Mouse (Mus musculus) embryonic fibroblast, embryonic 13.5 days (primary cell): ENCODE measurements around the gene Gm10563. TPM values are rescaled to one million over a fixed set of nuclear protein-coding genes. Genes with fewer than 3 reads are reported as not detected.
A peak's percentile ranks its signal among the peaks of the same experiment; 100 is the strongest.
"Not testable (repeated sequence)": the region's sequence is repeated elsewhere in the genome, so short reads cannot be mapped to it uniquely, and the experiment has no call there.

Experiments used
- H3K27ac ChIP-seq: 2 replicates; pipeline ENCODE4 v1.5.1; 2012; ENCODE audit warnings: low read length, control low read depth, inconsistent platforms; ENCODE audit not compliant: insufficient read depth
- H3K4me1 ChIP-seq: 2 replicates; pipeline ENCODE4 v1.6.1; 2011; ENCODE audit warnings: low read length; ENCODE audit not compliant: control insufficient read depth, insufficient read depth
- H3K4me3 ChIP-seq: 2 replicates; pipeline ENCODE4 v1.5.1; 2011; ENCODE audit warnings: mild to moderate bottlenecking, control low read depth, low read length; ENCODE audit not compliant: insufficient read depth
- CTCF ChIP-seq: IDR thresholded peaks from 2 replicates; pipeline ENCODE4 v1.5.1; 2011; ENCODE audit warnings: mild to moderate bottlenecking, control low read depth, low read length, moderate library complexity, borderline replicate concordance; ENCODE audit not compliant: insufficient read depth
- POLR2A ChIP-seq: IDR thresholded peaks from 2 replicates; pipeline ENCODE4 v1.6.1; 2011; ENCODE audit warnings: low read depth, mild to moderate bottlenecking, control low read depth, low read length, moderate library complexity
- polyA plus RNA-seq: library from polyadenylated mRNA; stranded (reverse); fragments of >200 nt; gene quantifications from 2 replicates; pipeline ENCODE4 v1.2.4, GENCODE M21; 2011; ENCODE audit warnings: low read depth; ENCODE audit not compliant: missing spikeins, insufficient read length

Gm10563 gene
- polyA plus RNA-seq, 1 experiment = not detected

DNA sequence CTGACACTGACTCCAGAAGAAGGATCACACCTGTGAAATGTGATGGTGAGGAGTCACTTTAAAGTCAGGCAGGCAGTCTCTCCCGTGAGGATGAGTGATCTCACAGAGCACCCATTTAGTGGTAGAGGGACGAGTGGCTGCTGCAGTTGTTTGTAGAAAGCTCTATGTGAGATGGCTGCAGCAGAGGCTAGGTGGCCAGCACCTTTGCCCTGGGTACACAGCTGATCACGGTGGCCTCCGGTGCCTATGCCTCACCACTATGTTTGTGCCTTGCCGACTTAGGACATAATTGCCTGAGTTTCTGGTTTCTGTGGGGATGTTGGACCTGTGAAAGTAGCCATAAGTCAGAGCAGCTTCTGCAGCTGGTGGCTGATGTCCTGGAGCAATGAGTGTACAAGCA is 67.5 kb downstream of the Gm10563 start:
- TF ChIP-seq POLR2A (no peak), CTCF (no peak)
- Histone ChIP-seq H3K4me1 (peaks cover 3% of the 10 kb centered on the region; the same call in 1 of the 2 replicates), H3K27ac (no peak overlapping the region), H3K4me3 (no peak overlapping the region)

DNA sequence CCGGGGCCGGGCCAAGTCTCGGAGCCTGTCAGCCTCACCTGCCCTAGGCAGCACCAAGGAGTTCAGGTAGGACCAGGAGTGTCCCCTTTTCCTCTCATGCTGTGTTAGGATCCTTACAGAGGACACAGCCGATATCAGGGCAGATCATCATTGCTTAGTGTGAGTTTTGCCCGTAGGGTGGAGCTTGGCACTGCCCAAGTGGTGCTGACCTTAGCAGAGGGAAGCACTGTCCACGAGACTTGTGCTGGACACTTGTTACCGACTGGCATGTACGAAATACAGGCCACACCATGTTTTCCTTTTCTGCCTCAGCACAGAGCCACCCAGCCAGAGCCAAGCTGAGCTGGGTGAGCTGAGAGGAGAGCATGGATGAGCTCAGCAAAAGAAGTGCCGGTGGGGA is 68.1 kb downstream of the Gm10563 start:
- Histone ChIP-seq H3K4me1 (peaks cover 1% of the 10 kb centered on the region; the same call in 1 of the 2 replicates), H3K4me3 (no peak overlapping the region), H3K27ac (no peak overlapping the region)
- TF ChIP-seq CTCF (no peak), POLR2A (no peak)

DNA sequence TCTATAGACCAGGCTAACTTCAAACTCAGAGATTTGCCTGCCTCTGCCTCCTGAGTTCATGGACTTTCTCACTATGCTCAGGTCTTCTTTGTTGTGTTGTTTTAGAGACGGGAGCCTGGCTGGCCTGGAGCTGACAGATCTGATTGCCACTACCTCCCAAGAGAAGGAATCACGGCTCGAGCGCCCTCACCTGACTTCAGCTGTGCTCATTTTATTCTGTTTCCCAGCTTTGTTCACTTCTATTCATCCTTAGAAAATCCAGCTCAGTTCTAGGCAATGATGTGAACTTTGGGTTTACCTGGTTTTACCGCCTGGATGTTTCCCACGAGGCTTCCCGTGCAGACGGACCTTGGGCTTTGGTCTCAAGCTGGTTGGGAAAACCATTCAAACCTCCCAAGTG is 69.7 kb downstream of the Gm10563 start:
- no peak overlapping the region for H3K4me3 ChIP-seq
- H3K27ac ChIP-seq = no peak overlapping the region
- peaks cover 6% of the 10 kb centered on the region for H3K4me1 ChIP-seq
- TF ChIP-seq POLR2A = no peak
- no peak for TF ChIP-seq CTCF

DNA sequence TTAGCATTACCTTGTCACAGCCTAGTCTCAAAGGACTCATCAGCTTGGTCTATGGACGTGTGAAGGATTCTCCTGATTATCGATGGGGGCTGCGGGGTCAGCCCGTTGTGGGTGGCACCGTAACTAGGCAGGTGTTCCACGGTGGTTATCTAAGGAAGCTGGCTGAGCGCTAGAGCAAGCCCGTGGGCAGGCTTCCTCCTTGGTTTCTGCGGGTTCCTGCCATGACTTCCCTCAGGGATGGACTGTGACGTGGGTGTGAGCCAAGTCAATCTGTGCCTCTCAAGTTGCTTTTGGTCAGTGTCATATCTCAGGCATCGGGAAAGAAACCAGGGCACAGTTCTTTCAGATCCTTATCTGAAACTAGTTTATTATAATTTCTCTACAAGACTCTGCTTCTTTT is 70.3 kb downstream of the Gm10563 start:
- no peak overlapping the region for H3K27ac ChIP-seq
- peaks cover 8% of the 10 kb centered on the region for H3K4me1 ChIP-seq
- no peak overlapping the region for H3K4me3 ChIP-seq
- TF ChIP-seq POLR2A = no peak

DNA sequence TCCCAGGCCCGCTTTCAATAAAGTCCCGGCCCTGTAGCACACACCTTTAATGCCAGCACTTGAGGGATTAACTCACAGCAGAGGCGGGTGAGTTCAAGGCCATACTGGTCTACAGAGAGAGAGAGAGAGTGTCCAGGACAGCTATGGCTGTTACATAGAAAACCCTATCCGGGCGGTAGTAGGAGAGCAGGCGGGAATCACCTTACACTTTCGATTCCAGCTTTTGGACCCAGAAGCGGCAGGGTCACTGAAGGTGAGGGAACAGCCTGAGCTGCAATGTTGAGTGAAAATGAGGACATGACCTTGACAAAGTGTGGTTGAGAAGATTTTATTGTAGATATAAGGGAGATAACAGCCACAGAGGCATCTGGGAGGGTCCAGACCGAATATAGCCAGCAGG is 71.3 kb downstream of the Gm10563 start:
- Histone ChIP-seq H3K27ac (no peak overlapping the region), H3K4me1 (peaks cover 10% of the 10 kb centered on the region), H3K4me3 (no peak overlapping the region)
- no peak for TF ChIP-seq POLR2A
- no peak for TF ChIP-seq CTCF

DNA sequence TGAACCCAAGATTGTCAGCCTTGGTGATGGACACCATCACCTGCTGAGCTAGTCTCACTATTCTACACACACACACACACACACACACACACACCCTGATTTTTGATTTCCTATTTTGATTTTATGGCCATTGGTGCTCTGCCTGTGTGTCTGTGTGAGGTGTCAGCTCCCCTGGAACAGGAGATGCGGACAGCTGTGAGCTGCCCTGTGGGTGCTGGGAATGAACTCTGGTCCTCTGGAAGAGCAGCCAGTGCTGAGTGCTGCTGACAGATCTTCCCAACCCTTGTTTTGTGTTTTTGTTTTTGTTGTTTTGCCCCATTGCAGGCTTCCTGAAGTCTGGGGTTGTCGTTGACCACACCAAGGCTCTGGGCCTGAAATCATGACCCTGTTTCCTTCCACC is 72.1 kb downstream of the Gm10563 start:
- no peak overlapping the region for H3K4me3 ChIP-seq
- no peak for TF ChIP-seq POLR2A
- no peak for TF ChIP-seq CTCF
- no peak overlapping the region for H3K27ac ChIP-seq
- peaks cover 10% of the 10 kb centered on the region for H3K4me1 ChIP-seq

DNA sequence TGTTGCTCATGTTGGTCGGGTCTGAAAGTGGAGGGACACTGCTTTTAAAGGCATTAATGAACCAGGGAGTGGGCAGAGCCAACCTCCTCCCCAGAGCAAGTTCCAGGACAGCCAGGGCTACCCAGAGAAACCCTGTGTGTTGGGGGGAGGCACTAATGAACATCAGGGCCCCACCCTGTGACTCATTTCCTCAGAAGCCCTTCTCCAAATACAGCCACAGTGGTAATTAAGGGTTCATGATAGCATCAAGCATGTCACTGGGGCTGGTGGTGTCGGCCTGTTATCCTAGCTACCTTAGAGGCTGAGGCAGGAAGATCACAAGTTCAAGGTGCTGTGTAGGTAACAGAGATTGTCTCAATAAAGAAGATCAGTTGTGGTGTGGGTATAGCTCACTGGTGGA is 73.8 kb downstream of the Gm10563 start:
- Histone ChIP-seq H3K4me3 (no peak overlapping the region), H3K27ac (peak overlapping the region; percentile 56; the same call in 1 of the 2 replicates), H3K4me1 (peaks cover 10% of the 10 kb centered on the region)
- TF ChIP-seq POLR2A = no peak
- TF ChIP-seq CTCF = no peak

DNA sequence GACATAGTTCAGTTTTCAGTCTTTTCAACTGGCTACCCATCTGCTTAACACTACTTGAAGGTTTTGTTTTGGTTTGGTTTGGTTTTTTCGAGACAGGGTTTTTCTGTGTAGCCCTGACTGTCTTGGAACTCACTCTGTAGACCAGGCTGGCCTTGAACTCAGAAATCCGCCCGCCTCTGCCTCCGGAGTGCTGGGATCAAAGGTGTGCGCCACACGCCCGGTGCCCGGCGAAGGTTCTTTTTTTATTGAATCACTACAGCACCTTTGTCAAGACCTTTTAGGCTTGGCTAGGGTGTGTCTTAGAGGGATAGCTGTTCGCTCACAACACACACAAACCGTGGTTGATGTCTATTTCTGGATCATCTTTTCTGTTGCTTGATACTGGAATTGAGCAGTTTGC is 74.9 kb downstream of the Gm10563 start:
- peaks cover 13% of the 10 kb centered on the region for H3K4me1 ChIP-seq
- H3K27ac ChIP-seq, H3K4me3 ChIP-seq: not testable (repeated sequence)

DNA sequence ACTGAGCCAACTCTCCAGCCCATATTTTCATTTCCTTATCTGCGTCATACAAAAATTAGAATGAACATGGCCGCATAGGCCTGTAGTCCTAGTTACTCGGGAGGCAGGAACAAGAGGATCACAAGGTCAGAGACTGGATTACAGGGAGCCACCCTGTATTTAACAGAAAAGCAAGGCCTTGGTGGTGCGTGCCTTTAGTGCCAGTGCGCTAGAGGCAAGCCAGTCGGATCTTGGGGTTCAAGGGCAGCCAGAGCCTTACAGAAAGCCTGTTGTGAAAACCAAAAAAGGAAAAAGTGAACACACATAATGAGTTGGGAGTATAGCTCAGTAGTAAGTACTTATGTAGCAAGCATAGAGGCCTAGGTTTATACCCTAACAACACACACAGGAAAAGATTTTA is 75.4 kb downstream of the Gm10563 start:
- Histone ChIP-seq H3K4me1 (peaks cover 13% of the 10 kb centered on the region), H3K4me3 (no peak overlapping the region), H3K27ac (no peak overlapping the region)
- TF ChIP-seq CTCF = no peak
- TF ChIP-seq POLR2A = no peak

DNA sequence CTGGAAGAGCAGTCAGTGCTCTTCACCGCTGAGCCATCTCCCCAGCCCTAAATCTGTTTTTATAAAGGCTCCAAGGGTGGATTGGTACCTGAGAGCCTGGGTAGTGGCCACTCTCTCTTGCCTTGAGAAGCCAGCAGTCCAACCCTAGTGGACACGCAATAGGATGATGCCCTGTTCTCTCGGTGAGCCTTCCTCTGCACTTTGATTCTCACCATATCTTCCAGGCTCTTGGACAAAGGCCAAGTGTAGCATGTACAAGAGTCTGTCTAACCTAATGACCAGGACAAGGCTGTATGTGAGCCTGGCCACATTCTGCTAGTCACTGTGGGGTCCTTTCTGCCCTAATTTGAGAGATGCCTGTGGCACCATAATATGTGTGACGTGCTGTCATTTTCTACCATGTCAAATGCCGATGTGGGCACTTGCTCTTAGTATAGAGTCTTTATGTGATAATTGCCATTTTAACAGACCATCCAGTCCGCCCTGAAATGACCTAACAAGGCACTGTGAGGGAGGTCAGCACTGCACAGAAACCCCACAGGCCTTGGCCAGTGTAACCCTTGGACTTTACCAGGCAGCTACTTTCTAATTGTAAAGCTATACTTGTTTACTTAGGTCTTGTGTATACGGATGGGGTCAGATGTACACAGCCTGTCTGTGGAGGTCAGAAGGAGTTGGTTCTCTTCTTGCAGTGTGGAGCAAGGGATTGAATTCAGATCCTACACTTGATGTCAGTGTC is 76.4 kb downstream of the Gm10563 start:
- Histone ChIP-seq H3K4me1 (peaks cover 13% of the 10 kb centered on the region), H3K4me3 (no peak overlapping the region), H3K27ac (no peak overlapping the region)
- no peak for TF ChIP-seq POLR2A
- TF ChIP-seq CTCF = no peak

DNA sequence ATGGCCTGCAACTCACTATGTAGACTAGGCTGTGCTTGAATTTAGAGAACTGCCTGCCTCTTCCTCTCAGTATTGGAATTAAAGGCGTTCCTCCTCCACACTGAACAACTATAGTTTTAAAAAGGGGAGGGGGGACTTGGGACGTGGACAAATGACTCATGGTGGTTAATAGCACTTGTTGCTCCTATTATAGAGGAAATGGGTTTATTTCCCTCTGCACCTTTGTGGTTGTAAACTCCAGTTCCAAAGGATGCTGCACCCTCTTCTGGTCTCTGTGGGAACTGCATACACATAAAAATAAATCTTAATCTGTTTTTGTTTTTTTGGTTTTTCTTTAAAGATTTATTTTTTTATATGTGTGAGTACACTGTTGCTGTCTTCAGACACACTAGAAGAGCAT is 77.0 kb downstream of the Gm10563 start:
- H3K27ac ChIP-seq = no peak overlapping the region
- TF ChIP-seq POLR2A (no peak), CTCF (no peak)

More for the DNA sequence above, 77.0 kb downstream of the Gm10563 start:
- Histone ChIP-seq H3K4me3 (no peak overlapping the region), H3K4me1 (peaks cover 13% of the 10 kb centered on the region)
